Mouse (Mus musculus) midbrain, embryonic 16.5 days (tissue): ENCODE results near the gene Pole. TPM values are rescaled to one million over a fixed set of nuclear protein-coding genes. Genes with fewer than 3 reads are reported as not detected.

Experiments used
- ATAC-seq: fragments of 200-750 bp; cut with Nextera tagmentation; 2 replicates; pipeline ENCODE4 v1.8.0; 2017; ENCODE audit warnings: moderate TSS enrichment
- H3K27ac ChIP-seq: fragments of 300-500 bp; sonication (generic); 2 replicates; pipeline ENCODE4 v1.5.1; 2014; ENCODE audit warnings: mild to moderate bottlenecking, low read length, mixed read lengths
- H3K27me3 ChIP-seq: fragments of 300-500 bp; sonication (generic); 2 replicates; pipeline ENCODE4 v1.6.1; 2014; ENCODE audit warnings: low read depth, low read length, mixed read lengths; ENCODE audit not compliant: control insufficient read depth, insufficient read depth
- H3K36me3 ChIP-seq: fragments of 300-500 bp; sonication (generic); 2 replicates; pipeline ENCODE4 v1.6.1; 2014; ENCODE audit warnings: mild to moderate bottlenecking, low read length, moderate library complexity, mixed read lengths; ENCODE audit not compliant: control insufficient read depth, insufficient read depth
- H3K4me1 ChIP-seq: fragments of 300-500 bp; sonication (generic); 2 replicates; pipeline ENCODE4 v1.6.1; 2014; ENCODE audit warnings: mild to moderate bottlenecking, low read length, mixed read lengths; ENCODE audit not compliant: control insufficient read depth, insufficient read depth
- H3K4me2 ChIP-seq: fragments of 300-500 bp; sonication (generic); 2 replicates; pipeline ENCODE4 v1.6.1; 2014; ENCODE audit warnings: mild to moderate bottlenecking, low read length, mixed read lengths
- H3K4me3 ChIP-seq: fragments of 300-500 bp; sonication (generic); 2 replicates; pipeline ENCODE4 v1.5.1; 2014; ENCODE audit warnings: low read depth, mild to moderate bottlenecking, low read length, moderate library complexity, mixed read lengths
- H3K9ac ChIP-seq: fragments of 300-500 bp; sonication (generic); 2 replicates; pipeline ENCODE4 v1.6.1; 2014; ENCODE audit warnings: low read depth, low read length, mixed read lengths
- H3K9me3 ChIP-seq: fragments of 300-500 bp; sonication (generic); replicated peaks from 2 replicates; pipeline ENCODE4 v1.6.1; 2014; ENCODE audit warnings: mild to moderate bottlenecking, low read length, mixed read lengths; ENCODE audit not compliant: control insufficient read depth, poor library complexity, severe bottlenecking
- WGBS: fragments of 180-500 bp; shearing (Covaris S2); extraction: QIAGEN DNeasy Blood & Tissue Kit; methylation state at CpG from one replicate; pipeline ENCODE4 v1.1.7; 2014; 5-methylcytosine and 5-hydroxymethylcytosine counted together
- polyA plus RNA-seq: library from polyadenylated mRNA; unstranded; fragments of >200 nt; fragmentation: Nextera tagmentation; extraction: Ambion mirVana; gene quantifications from 2 replicates; pipeline ENCODE4 v1.2.1, GENCODE M21; 2015

Pole gene
- polyA plus RNA-seq, 1 experiment from 2014 or later: 5.1 TPM

- Histone ChIP-seq H3K9ac (no peak overlapping the region), H3K27me3 (no peaks in the 10 kb centered on the region), H3K4me3 (no peak overlapping the region), H3K36me3 (peaks cover 26% of the 10 kb centered on the region), H3K9me3 (no peaks in the 10 kb centered on the region), H3K4me1 (peaks cover 4% of the 10 kb centered on the region; the same call in 1 of the 2 replicates), H3K27ac (no peak overlapping the region), H3K4me2 (no peak overlapping the region)
- no peak for ATAC-seq
- 95% methylated on average over 4 of the region's 4 CpGs for WGBS
Observed at GRCm38 (mm10) chr5:110379823-110380222, 93.7 kb downstream of the Pole start.

- Histone ChIP-seq H3K27ac (no peak overlapping the region), H3K9me3 (no peaks in the 10 kb centered on the region)
- 62% methylated on average over 6 of the region's 6 CpGs for WGBS
Observed at GRCm38 (mm10) chr5:110384491-110384890, 98.4 kb downstream of the Pole start.

GRCm38 (mm10) chr5:110385263-110385662, 99.2 kb downstream of the Pole start:
- H3K9ac ChIP-seq: no peak overlapping the region

More at GRCm38 (mm10) chr5:110384491-110384890, 98.4 kb downstream of the Pole start:
- Histone ChIP-seq H3K9ac (no peak overlapping the region), H3K4me3 (no peak overlapping the region), H3K27me3 (no peaks in the 10 kb centered on the region), H3K36me3 (no peaks in the 10 kb centered on the region), H3K4me1 (peaks cover 17% of the 10 kb centered on the region), H3K4me2 (peak overlapping the region; percentile 60)
- no peak for ATAC-seq

GRCm38 (mm10) chr5:110386371-110387330, 100.5 kb downstream of the Pole start:
- Histone ChIP-seq H3K9me3 (no peaks in the 10 kb centered on the region), H3K27me3 (no peaks in the 10 kb centered on the region), H3K4me1 (peaks cover 17% of the 10 kb centered on the region), H3K36me3 (no peaks in the 10 kb centered on the region), H3K4me2 (peak overlapping the region; percentile 60), H3K9ac (peak overlapping the region; percentile 74), H3K4me3 (peak overlapping the region; percentile 68), H3K27ac (peak overlapping the region; percentile 30)
- peak; percentile 91 for ATAC-seq
- WGBS: under 1% methylated on average over 81 of the region's 90 CpGs

More at GRCm38 (mm10) chr5:110385263-110385662, 99.2 kb downstream of the Pole start:
- ATAC-seq: no peak
- no peaks in the 10 kb centered on the region for H3K27me3 ChIP-seq
- no peaks in the 10 kb centered on the region for H3K36me3 ChIP-seq
- H3K4me2 ChIP-seq: peak overlapping the region; percentile 60
- H3K4me3 ChIP-seq: peak overlapping the region; percentile 68
- peaks cover 17% of the 10 kb centered on the region for H3K4me1 ChIP-seq
- 50% methylated on average over 4 of the region's 4 CpGs for WGBS
- H3K27ac ChIP-seq: no peak overlapping the region
- no peaks in the 10 kb centered on the region for H3K9me3 ChIP-seq

Other genes starting within 250 kb of the Pole start
- gene Gm17655, start 213.8 kb upstream of the Pole start, polyA plus RNA-seq: 4.7 and 8.9 TPM in 2 replicates
- 0.88 and 1.0 TPM in 2 replicates for gene Gm35315, start 191.9 kb upstream of the Pole start, polyA plus RNA-seq
- 8.0 and 9.2 TPM in 2 replicates for gene Plcxd1, start 186.3 kb upstream of the Pole start, polyA plus RNA-seq
- 61.5 and 69.2 TPM in 2 replicates for gene Gtpbp6, start 178.1 kb upstream of the Pole start, polyA plus RNA-seq
- 15.3 and 17.6 TPM in 2 replicates for gene Zfp605, start 176.2 kb upstream of the Pole start, polyA plus RNA-seq
- gene Chfr, start 150.5 kb upstream of the Pole start, polyA plus RNA-seq: 81.7 and 86.8 TPM in 2 replicates
- 24.7 and 25.7 TPM in 2 replicates for gene Golga3, start 109.6 kb upstream of the Pole start, polyA plus RNA-seq
- 18.7 and 24.1 TPM in 2 replicates for gene Ankle2, start 55.3 kb upstream of the Pole start, polyA plus RNA-seq
- gene Pgam5, start 16.4 kb upstream of the Pole start, polyA plus RNA-seq: 105 and 107 TPM in 2 replicates
- gene Pxmp2, start 120 bp upstream of the Pole start, polyA plus RNA-seq: 11.5 and 12.2 TPM in 2 replicates
- 12.5 and 14.1 TPM in 2 replicates for gene P2rx2, start 56.9 kb downstream of the Pole start, polyA plus RNA-seq
- not detected in 2 replicates for gene Lrcol1, start 58.4 kb downstream of the Pole start, polyA plus RNA-seq
- 12.3 and 16.3 TPM in 2 replicates for gene Fbrsl1, start 162.2 kb downstream of the Pole start, polyA plus RNA-seq